Mouse (Mus musculus) erythroblast, embryonic 14.5 days (primary cell): ENCODE data around the gene Hivep2.

Experiments
- GATA1 ChIP-seq: IDR thresholded peaks from 2 replicates; pipeline ENCODE4 v1.6.1; 2012; ENCODE audit warnings: low read length, inconsistent platforms, mixed read lengths
- TAL1 ChIP-seq: IDR thresholded peaks from 3 replicates; pipeline ENCODE4 v1.6.1; 2012; ENCODE audit warnings: low read length, inconsistent platforms, mixed read lengths

GRCm38 (mm10) chr10:13982271-13982670 is 16.4 kb downstream of the Hivep2 start:
- TF ChIP-seq TAL1, result no peak
- no peak for TF ChIP-seq GATA1
